Mouse (Mus musculus) Muller cell, postnatal 12 days (primary cell): ENCODE data around the gene Tmco5b.

Source experiments
- DNase-seq: peaks from one replicate; pipeline ENCODE4 v3.0.0-alpha.2; 2015; ENCODE audit errors: inconsistent ontology term

Tmco5b gene

GRCm38 (mm10) chr2:113285432-113285831 is at the start of gene Tmco5b:
Gene Tmco5b, plus strand, starts transcription at chr2:113285732.
- no peak for DNase-seq

- DNase-seq = no peak
These were observed 48.5 kb upstream of the Tmco5b start for GRCm38 (mm10) chr2:113236993-113237392.

GRCm38 (mm10) chr2:113238871-113239270 is 46.7 kb upstream of the Tmco5b start:
- DNase-seq = no peak

GRCm38 (mm10) chr2:113302349-113303239 is 17.1 kb downstream of the Tmco5b start:
- peak; percentile 37 for DNase-seq

- no peak for DNase-seq
These were observed 17.7 kb downstream of the Tmco5b start for GRCm38 (mm10) chr2:113303240-113303538.

GRCm38 (mm10) chr2:113305339-113305738 is 19.8 kb downstream of the Tmco5b start:
- peak; percentile 38 for DNase-seq

- no peak for DNase-seq
These were observed 25.7 kb downstream of the Tmco5b start for GRCm38 (mm10) chr2:113311211-113311610.

- DNase-seq = peak; percentile 74
These were observed 37.5 kb downstream of the Tmco5b start for GRCm38 (mm10) chr2:113323016-113323415.

GRCm38 (mm10) chr2:113333799-113334541 is 48.4 kb downstream of the Tmco5b start:
- DNase-seq = no peak

GRCm38 (mm10) chr2:113335561-113336294 is 50.2 kb downstream of the Tmco5b start:
- no peak for DNase-seq

- DNase-seq = no peak
These were observed 59.0 kb downstream of the Tmco5b start for GRCm38 (mm10) chr2:113344536-113344935.
